Mouse (Mus musculus): ENCODE data around the gene Zfp92. TPM values are rescaled to one million over a fixed set of nuclear protein-coding genes. Genes with fewer than 3 reads are reported as not detected.

Gene Zfp92
- total RNA-seq, 2 experiments from 2014 or later, result not detected

- DNase-seq, result peak; percentile 54
These were observed 63.7 kb downstream of the Zfp92 start for GRCm38 (mm10) chrX:73474340-73475165.

- DNase-seq, result no peak
These were observed 64.9 kb downstream of the Zfp92 start for GRCm38 (mm10) chrX:73475658-73476256.

GRCm38 (mm10) chrX:73476621-73477020 is 65.7 kb downstream of the Zfp92 start:
- DNase-seq, result peak; percentile 59

DNA sequence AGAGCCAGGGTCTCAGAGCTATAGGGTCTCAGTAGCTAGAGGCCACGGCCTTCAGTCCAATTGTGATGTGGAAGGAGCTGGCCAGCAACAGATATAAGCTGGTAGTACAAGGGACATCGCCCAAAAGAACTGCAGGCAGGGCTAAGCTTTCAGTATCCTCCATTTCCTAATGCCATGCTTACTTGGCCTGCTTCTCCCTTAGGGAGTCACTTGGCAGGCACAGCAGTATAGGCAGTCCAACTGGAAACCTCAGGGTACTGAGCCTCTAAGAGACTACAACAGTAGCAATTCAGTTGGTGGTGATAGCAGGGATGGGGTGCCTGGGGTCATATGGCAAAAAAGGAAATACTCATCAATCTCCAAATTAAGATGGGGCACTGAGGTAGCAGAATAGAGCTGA is 66.6 kb downstream of the Zfp92 start:
- no peak for DNase-seq

Other genes with a start within 250 kb of the Zfp92 start
- not detected for gene Spin2d, start 234.1 kb upstream of the Zfp92 start, total RNA-seq (2021)
- 1 to 10 TPM in 1 of 2 experiments, under 1 TPM in 1; 0.92 to 6.2 TPM for gene Xlr3b, start 218.9 kb upstream of the Zfp92 start, total RNA-seq (2021)
- gene Xlr4b, start 196.8 kb upstream of the Zfp92 start, total RNA-seq (2021), result 1 to 10 TPM in 1 of 2 experiments, under 1 TPM in 1; 0.20 to 1.3 TPM
- 1 to 10 TPM; 7.1 to 7.2 TPM for gene F8a, start 182.8 kb upstream of the Zfp92 start, total RNA-seq (2021)
- not detected for gene Xlr4c, start 168.0 kb upstream of the Zfp92 start, total RNA-seq (2021)
- gene Xlr3c, start 145.7 kb upstream of the Zfp92 start, total RNA-seq (2021), result not detected
- not detected for gene Xlr5a, start 118.1 kb upstream of the Zfp92 start, total RNA-seq (2021)
- not detected for gene Xlr5c, start 118.1 kb upstream of the Zfp92 start, total RNA-seq (2021)
- not detected for gene Gm45015, start 74.3 kb upstream of the Zfp92 start, total RNA-seq (2021)
- 10 to 100 TPM; 12.2 to 12.3 TPM for gene Zfp275, start 68.5 kb upstream of the Zfp92 start, total RNA-seq (2021)
- not detected for gene Gm18336, start 12.4 kb upstream of the Zfp92 start, total RNA-seq (2021)
- not detected for gene Trex2, start 24.2 kb downstream of the Zfp92 start, total RNA-seq (2021)
- 10 to 100 TPM; 27.4 to 27.7 TPM for gene Haus7, start 47.9 kb downstream of the Zfp92 start, total RNA-seq (2021)
- gene Bgn, start 72.5 kb downstream of the Zfp92 start, total RNA-seq (2021), result 100 to 1,000 TPM; 286 to 313 TPM
- gene Atp2b3, start 92.0 kb downstream of the Zfp92 start, total RNA-seq (2021), result under 1 TPM; 0.12 to 0.32 TPM
- gene Dusp9, start 228.3 kb downstream of the Zfp92 start, total RNA-seq (2021), result under 1 TPM; 0.18 to 0.19 TPM
- 10 to 100 TPM; 10.4 to 12.7 TPM for gene Pnck, start 249.0 kb downstream of the Zfp92 start, total RNA-seq (2021)

All from heart, postnatal 4 days (tissue).